Mouse (Mus musculus) embryonic facial prominence, embryonic 11.5 days (tissue): ENCODE results near the gene Ift46. TPM values are rescaled to one million over a fixed set of nuclear protein-coding genes. Genes with fewer than 3 reads are reported as not detected.
"Not testable (repeated sequence)": the region's sequence is repeated elsewhere in the genome, so short reads cannot be mapped to it uniquely, and the experiment has no call there.

Experiments
- ATAC-seq: fragments of 200-750 bp; cut with Nextera tagmentation; replicated peaks from 2 replicates; pipeline ENCODE4 v1.8.0; 2017; ENCODE audit warnings: low read depth; ENCODE audit not compliant: insufficient number of reproducible peaks, low FRiP score, low TSS enrichment
- DNase-seq: peaks from one replicate; pipeline ENCODE4 v3.0.0-alpha.2; 2015; ENCODE audit warnings: low spot score
- H3K27ac ChIP-seq: fragments of 300-500 bp; sonication (generic); replicated peaks from 2 replicates; pipeline ENCODE4 v1.5.1; 2014; ENCODE audit warnings: mild to moderate bottlenecking, low read depth, low read length, control low read depth
- H3K27me3 ChIP-seq: fragments of 300-500 bp; sonication (generic); 2 replicates; pipeline ENCODE4 v1.6.1; 2014; ENCODE audit warnings: mild to moderate bottlenecking, low read length, moderate library complexity, mixed read lengths; ENCODE audit not compliant: control insufficient read depth, insufficient read depth
- H3K36me3 ChIP-seq: fragments of 300-500 bp; sonication (generic); replicated peaks from 2 replicates; pipeline ENCODE4 v1.6.1; 2014; ENCODE audit warnings: low read depth, mild to moderate bottlenecking, low read length, moderate library complexity, mixed read lengths; ENCODE audit not compliant: control insufficient read depth, insufficient read depth
- H3K4me1 ChIP-seq: fragments of 300-500 bp; sonication (generic); 2 replicates; pipeline ENCODE4 v1.6.1; 2014; ENCODE audit warnings: low read length, mixed read lengths; ENCODE audit not compliant: control insufficient read depth, insufficient read depth
- H3K4me2 ChIP-seq: fragments of 300-500 bp; sonication (generic); 2 replicates; pipeline ENCODE4 v1.6.1; 2014; ENCODE audit warnings: low read depth, mild to moderate bottlenecking, control low read depth, low read length, moderate library complexity
- H3K4me3 ChIP-seq: fragments of 300-500 bp; sonication (generic); 2 replicates; pipeline ENCODE4 v1.5.1; 2014; ENCODE audit warnings: low read depth, low read length, control low read depth
- H3K9ac ChIP-seq: fragments of 300-500 bp; sonication (generic); replicated peaks from 2 replicates; pipeline ENCODE4 v1.6.1; 2014; ENCODE audit warnings: mild to moderate bottlenecking, control low read depth, low read length
- H3K9me3 ChIP-seq: fragments of 300-500 bp; sonication (generic); replicated peaks from 2 replicates; pipeline ENCODE4 v1.6.1; 2016; ENCODE audit warnings: mild to moderate bottlenecking, low read length, inconsistent platforms, mixed read lengths; ENCODE audit not compliant: control insufficient read depth
- WGBS: fragments of 180-500 bp; shearing (Covaris S2); extraction: QIAGEN DNeasy Blood & Tissue Kit; methylation state at CpG from one replicate; pipeline ENCODE4 v1.1.7; 2014; 5-methylcytosine and 5-hydroxymethylcytosine counted together
- polyA plus RNA-seq: library from polyadenylated mRNA; unstranded; fragments of >200 nt; fragmentation: Nextera tagmentation; extraction: Ambion mirVana; gene quantifications from 2 replicates; pipeline ENCODE4 v1.2.1, GENCODE M21; 2014

Ift46 gene
- polyA plus RNA-seq, 1 experiment from 2014 or later: 142 TPM

GRCm38 (mm10) chr9:44746666-44747065 is 21.0 kb upstream of the Ift46 start:
- no peak for ATAC-seq
- 86% methylated on average over 3 of the region's 3 CpGs for WGBS
- Histone ChIP-seq H3K27ac (no peak overlapping the region), H3K27me3 (no peaks in the 10 kb centered on the region), H3K4me2 (no peak overlapping the region), H3K9me3 (no peaks in the 10 kb centered on the region), H3K4me1 (no peaks in the 10 kb centered on the region), H3K4me3 (no peak overlapping the region), H3K9ac (no peak overlapping the region), H3K36me3 (peaks cover 14% of the 10 kb centered on the region)
- DNase-seq: no peak

- Histone ChIP-seq H3K36me3 (peaks cover 14% of the 10 kb centered on the region), H3K9me3 (no peaks in the 10 kb centered on the region), H3K4me3 (no peak overlapping the region), H3K27me3 (no peaks in the 10 kb centered on the region), H3K27ac (no peak overlapping the region), H3K4me2 (no peak overlapping the region), H3K4me1 (no peaks in the 10 kb centered on the region), H3K9ac (no peak overlapping the region)
- ATAC-seq: no peak
- 92% methylated on average over 3 of the region's 3 CpGs for WGBS
- DNase-seq: no peak
Measured at GRCm38 (mm10) chr9:44747341-44747740, 20.4 kb upstream of the Ift46 start.

- no peak overlapping the region for H3K27ac ChIP-seq
- H3K9me3 ChIP-seq: no peaks in the 10 kb centered on the region
- H3K27me3 ChIP-seq: no peaks in the 10 kb centered on the region
- ATAC-seq (0 out of 2 replicates have a peak, but pooled peaks have one; percentile 52), DNase-seq (peak; percentile 43)
- H3K9ac ChIP-seq: no peak overlapping the region
- peaks cover 14% of the 10 kb centered on the region for H3K36me3 ChIP-seq
- WGBS: 81% methylated on average over 7 of the region's 7 CpGs
- H3K4me1 ChIP-seq: no peaks in the 10 kb centered on the region
- H3K4me3 ChIP-seq: no peak overlapping the region
- H3K4me2 ChIP-seq: no peak overlapping the region
Measured at GRCm38 (mm10) chr9:44748473-44748872, 19.2 kb upstream of the Ift46 start.

- peaks cover 3% of the 10 kb centered on the region; the same call in 1 of the 2 replicates for H3K36me3 ChIP-seq
- DNase-seq (no peak), ATAC-seq (no peak)
- no peak overlapping the region for H3K4me2 ChIP-seq
- no peaks in the 10 kb centered on the region for H3K27me3 ChIP-seq
- H3K4me1 ChIP-seq: no peaks in the 10 kb centered on the region
- no peak overlapping the region for H3K27ac ChIP-seq
- WGBS: 87% methylated on average over 2 of the region's 2 CpGs
- H3K9ac ChIP-seq: no peak overlapping the region
- H3K9me3 ChIP-seq: no peaks in the 10 kb centered on the region
- no peak overlapping the region for H3K4me3 ChIP-seq
Measured at GRCm38 (mm10) chr9:44760873-44761272, 6.8 kb upstream of the Ift46 start.

DNA sequence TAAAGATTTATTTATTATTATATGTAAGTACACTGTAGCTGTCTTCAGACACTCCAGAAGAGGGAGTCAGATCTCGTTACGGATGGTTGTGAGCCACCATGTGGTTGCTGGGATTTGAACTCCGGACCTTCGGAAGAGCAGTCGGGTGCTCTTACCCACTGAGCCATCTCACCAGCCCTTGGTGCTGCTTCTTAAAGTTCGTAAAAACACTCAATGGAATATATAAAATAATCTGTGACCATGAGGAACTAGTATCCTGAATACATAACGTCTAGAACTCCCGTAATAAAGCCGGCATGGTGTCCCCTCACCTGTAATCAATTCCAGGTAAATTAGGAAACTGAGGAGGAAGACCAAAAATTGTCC is 304 bp downstream of the Ift46 start:
- peak overlapping the region; percentile 97 for H3K4me3 ChIP-seq
- H3K4me2 ChIP-seq, H3K9ac ChIP-seq, ATAC-seq, H3K4me1 ChIP-seq, DNase-seq, H3K27ac ChIP-seq, H3K36me3 ChIP-seq, H3K27me3 ChIP-seq, H3K9me3 ChIP-seq: not testable (repeated sequence)
- WGBS: 39% methylated on average over 7 of the region's 9 CpGs

GRCm38 (mm10) chr9:44771376-44771775 is 3.7 kb downstream of the Ift46 start:
- H3K9ac ChIP-seq: no peak overlapping the region
- 90% methylated on average over 5 of the region's 5 CpGs for WGBS
- ATAC-seq (no peak), DNase-seq (no peak)
- H3K4me3 ChIP-seq: no peak overlapping the region
- H3K4me1 ChIP-seq: no peaks in the 10 kb centered on the region
- H3K4me2 ChIP-seq: no peak overlapping the region
- H3K27ac ChIP-seq: no peak overlapping the region
- no peaks in the 10 kb centered on the region for H3K9me3 ChIP-seq
- no peaks in the 10 kb centered on the region for H3K36me3 ChIP-seq
- no peaks in the 10 kb centered on the region for H3K27me3 ChIP-seq

DNA sequence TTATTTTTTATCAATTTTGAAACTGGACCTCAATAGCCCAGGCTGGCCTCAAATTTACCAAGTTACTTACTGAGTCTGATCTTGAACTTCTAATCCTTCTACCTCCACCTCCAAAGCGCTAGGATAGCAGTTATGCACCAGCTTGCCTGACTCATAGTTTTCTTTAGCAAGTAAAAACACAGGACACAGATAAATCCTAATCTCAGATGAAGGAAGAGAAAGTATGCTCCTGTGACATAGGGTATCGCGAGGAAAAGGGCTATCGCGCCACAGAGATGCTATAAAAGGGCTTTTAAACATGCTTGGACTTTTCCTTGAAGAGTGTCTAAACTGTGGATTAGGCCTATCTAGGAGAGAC is 4.7 kb downstream of the Ift46 start:
- Histone ChIP-seq H3K9me3 (no peaks in the 10 kb centered on the region), H3K27ac (no peak overlapping the region), H3K27me3 (no peaks in the 10 kb centered on the region), H3K4me2 (no peak overlapping the region), H3K9ac (no peak overlapping the region), H3K36me3 (no peaks in the 10 kb centered on the region), H3K4me3 (no peak overlapping the region), H3K4me1 (no peaks in the 10 kb centered on the region)
- no peak for ATAC-seq
- WGBS: 30% methylated on average over 5 of the region's 5 CpGs
- DNase-seq: no peak

- H3K9me3 ChIP-seq: no peaks in the 10 kb centered on the region
- WGBS: under 1% methylated on average over 41 of the region's 41 CpGs
- peak overlapping the region; percentile 52 for H3K27ac ChIP-seq
- H3K27me3 ChIP-seq: no peaks in the 10 kb centered on the region
- DNase-seq (peak; percentile 97), ATAC-seq (peak; percentile 99)
- no peaks in the 10 kb centered on the region for H3K36me3 ChIP-seq
- no peaks in the 10 kb centered on the region for H3K4me1 ChIP-seq
- peak overlapping the region; percentile 67 for H3K4me3 ChIP-seq
- H3K4me2 ChIP-seq: peak overlapping the region; percentile 74
- H3K9ac ChIP-seq: peak overlapping the region; percentile 83
Measured at GRCm38 (mm10) chr9:44772750-44773651, 5.3 kb downstream of the Ift46 start.
